Mouse (Mus musculus): ENCODE measurements around the gene Zfp111. TPM values are rescaled to one million over a fixed set of nuclear protein-coding genes. Genes with fewer than 3 reads are reported as not detected.

The Zfp111 gene
- polyA plus RNA-seq (2014; fragmentation: Nextera tagmentation; extraction: Ambion mirVana), result 12.2 and 13.8 TPM in 2 replicates

DNA sequence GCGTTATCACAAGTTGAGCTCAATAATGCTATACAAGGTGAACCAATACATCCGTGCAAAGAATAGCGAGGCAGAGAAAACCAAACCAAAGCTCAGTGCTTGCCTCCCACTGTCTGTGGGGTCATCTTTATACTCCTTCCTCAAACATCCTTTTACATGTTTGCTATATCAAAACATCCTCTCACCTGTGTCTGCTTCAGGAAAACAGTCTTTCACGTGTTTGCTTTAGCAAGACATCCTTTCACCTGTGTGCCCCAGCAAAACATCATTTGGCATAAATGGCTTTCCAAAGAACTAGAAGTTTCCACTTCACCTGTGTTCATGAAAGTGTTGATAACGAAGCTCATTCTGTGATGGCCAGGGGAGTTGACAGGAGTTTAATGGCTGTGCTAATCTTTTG lies at the start of gene Zfp111:
Zfp111 (minus strand) TSS at position 101 of the 400 bp plus-strand sequence.
- H3K9ac ChIP-seq (replicated peaks; ENCODE audit: low read length), result no peak within 1 kb of the TSS
- no peaks in the 10 kb centered on the region for H3K4me1 ChIP-seq (ENCODE audit: control insufficient read depth, insufficient read depth, low read length)
- H3K4me3 ChIP-seq (ENCODE audit: low read depth, low read length), result no peak within 1 kb of the TSS
- H3K27me3 ChIP-seq (ENCODE audit: control insufficient read depth, insufficient read depth, low read length), result no peaks in the 10 kb centered on the region
- H3K27ac ChIP-seq (replicated peaks; ENCODE audit: low read depth, low read length), result no peak within 1 kb of the TSS
- 81% methylated on average over 5 of the region's 5 CpGs for WGBS
- no peaks in the 10 kb centered on the region for H3K36me3 ChIP-seq (replicated peaks; ENCODE audit: control insufficient read depth, insufficient read depth, low read depth, low read length)
- no peak for ATAC-seq (replicated peaks; ENCODE audit: insufficient number of reproducible peaks, low FRiP score, low TSS enrichment, low read depth)
- DNase-seq (ENCODE audit: low spot score), result no peak
- H3K4me2 ChIP-seq (ENCODE audit: low read depth, low read length), result no peak within 1 kb of the TSS
- no peaks in the 10 kb centered on the region for H3K9me3 ChIP-seq (replicated peaks; ENCODE audit: control insufficient read depth, low read length)

GRCm38 (mm10) chr7:24260000-24260312 lies 48.7 kb upstream of the Zfp111 start:
- Histone ChIP-seq H3K4me3 (ENCODE audit: low read depth, low read length) (no peak overlapping the region), H3K36me3 (replicated peaks; ENCODE audit: control insufficient read depth, insufficient read depth, low read depth, low read length) (no peaks in the 10 kb centered on the region), H3K27ac (replicated peaks; ENCODE audit: low read depth, low read length) (no peak overlapping the region), H3K27me3 (ENCODE audit: control insufficient read depth, insufficient read depth, low read length) (no peaks in the 10 kb centered on the region), H3K9ac (replicated peaks; ENCODE audit: low read length) (no peak overlapping the region), H3K4me1 (ENCODE audit: control insufficient read depth, insufficient read depth, low read length) (no peaks in the 10 kb centered on the region), H3K9me3 (replicated peaks; ENCODE audit: control insufficient read depth, low read length) (no peaks in the 10 kb centered on the region), H3K4me2 (ENCODE audit: low read depth, low read length) (no peak overlapping the region)
- DNase-seq (ENCODE audit: low spot score) (no peak), ATAC-seq (replicated peaks; ENCODE audit: insufficient number of reproducible peaks, low FRiP score, low TSS enrichment, low read depth) (no peak)
- WGBS, result 87% methylated on average over 4 of the region's 4 CpGs

- H3K4me3 ChIP-seq (ENCODE audit: low read depth, low read length), result no peak overlapping the region
- WGBS, result 90% methylated on average over 13 of the region's 13 CpGs
- no peaks in the 10 kb centered on the region for H3K36me3 ChIP-seq (replicated peaks; ENCODE audit: control insufficient read depth, insufficient read depth, low read depth, low read length)
- no peak overlapping the region for H3K27ac ChIP-seq (replicated peaks; ENCODE audit: low read depth, low read length)
- no peak overlapping the region for H3K9ac ChIP-seq (replicated peaks; ENCODE audit: low read length)
- no peaks in the 10 kb centered on the region for H3K4me1 ChIP-seq (ENCODE audit: control insufficient read depth, insufficient read depth, low read length)
- ATAC-seq (replicated peaks; ENCODE audit: insufficient number of reproducible peaks, low FRiP score, low TSS enrichment, low read depth) (no peak), DNase-seq (ENCODE audit: low spot score) (no peak)
- no peak overlapping the region for H3K4me2 ChIP-seq (ENCODE audit: low read depth, low read length)
- no peaks in the 10 kb centered on the region for H3K27me3 ChIP-seq (ENCODE audit: control insufficient read depth, insufficient read depth, low read length)
- no peaks in the 10 kb centered on the region for H3K9me3 ChIP-seq (replicated peaks; ENCODE audit: control insufficient read depth, low read length)
Measured at GRCm38 (mm10) chr7:24259306-24259999, 48.2 kb upstream of the Zfp111 start.

GRCm38 (mm10) chr7:24254633-24255474 lies 43.6 kb upstream of the Zfp111 start, which contains the start of gene Zfp108:
Gene Zfp108, plus strand, starts transcription at chr7:24254794.
- Histone ChIP-seq H3K4me1 (ENCODE audit: control insufficient read depth, insufficient read depth, low read length) (no peaks in the 10 kb centered on the region), H3K9me3 (replicated peaks; ENCODE audit: control insufficient read depth, low read length) (no peaks in the 10 kb centered on the region), H3K9ac (replicated peaks; ENCODE audit: low read length) (peak within 1 kb of the TSS; percentile 61), H3K27me3 (ENCODE audit: control insufficient read depth, insufficient read depth, low read length) (no peaks in the 10 kb centered on the region), H3K36me3 (replicated peaks; ENCODE audit: control insufficient read depth, insufficient read depth, low read depth, low read length) (no peaks in the 10 kb centered on the region), H3K4me2 (ENCODE audit: low read depth, low read length) (peak within 1 kb of the TSS; percentile 57), H3K27ac (replicated peaks; ENCODE audit: low read depth, low read length) (no peak within 1 kb of the TSS), H3K4me3 (ENCODE audit: low read depth, low read length) (peak within 1 kb of the TSS; percentile 41)
- peak; percentile 96 for DNase-seq (ENCODE audit: low spot score)
- ATAC-seq (replicated peaks; ENCODE audit: insufficient number of reproducible peaks, low FRiP score, low TSS enrichment, low read depth), result peak; percentile 87; the same call in 1 of the 2 replicates
- WGBS, result 20% methylated on average over 21 of the region's 21 CpGs

GRCm38 (mm10) chr7:24253779-24254615 lies 42.8 kb upstream of the Zfp111 start:
- no peak overlapping the region for H3K4me3 ChIP-seq (ENCODE audit: low read depth, low read length)
- no peaks in the 10 kb centered on the region for H3K36me3 ChIP-seq (replicated peaks; ENCODE audit: control insufficient read depth, insufficient read depth, low read depth, low read length)
- no peaks in the 10 kb centered on the region for H3K27me3 ChIP-seq (ENCODE audit: control insufficient read depth, insufficient read depth, low read length)
- no peaks in the 10 kb centered on the region for H3K9me3 ChIP-seq (replicated peaks; ENCODE audit: control insufficient read depth, low read length)
- H3K27ac ChIP-seq (replicated peaks; ENCODE audit: low read depth, low read length), result no peak overlapping the region
- ATAC-seq (replicated peaks; ENCODE audit: insufficient number of reproducible peaks, low FRiP score, low TSS enrichment, low read depth), result peak; percentile 57; the same call in 1 of the 2 replicates
- H3K4me2 ChIP-seq (ENCODE audit: low read depth, low read length), result peak overlapping the region; percentile 13; the same call in 1 of the 2 replicates
- DNase-seq (ENCODE audit: low spot score), result no peak
- H3K4me1 ChIP-seq (ENCODE audit: control insufficient read depth, insufficient read depth, low read length), result no peaks in the 10 kb centered on the region
- H3K9ac ChIP-seq (replicated peaks; ENCODE audit: low read length), result no peak overlapping the region; the same call in none of the 2 replicates
- WGBS, result 63% methylated on average over 9 of the region's 9 CpGs

- ATAC-seq (replicated peaks; ENCODE audit: insufficient number of reproducible peaks, low FRiP score, low TSS enrichment, low read depth), result peak; percentile 87
- H3K9ac ChIP-seq (replicated peaks; ENCODE audit: low read length), result peak within 1 kb of the TSS; percentile 77
- WGBS, result 6% methylated on average over 28 of the region's 28 CpGs
- no peaks in the 10 kb centered on the region for H3K27me3 ChIP-seq (ENCODE audit: control insufficient read depth, insufficient read depth, low read length)
- peak; percentile 85 for DNase-seq (ENCODE audit: low spot score)
- peak within 1 kb of the TSS; percentile 50 for H3K4me2 ChIP-seq (ENCODE audit: low read depth, low read length)
- H3K4me1 ChIP-seq (ENCODE audit: control insufficient read depth, insufficient read depth, low read length), result no peaks in the 10 kb centered on the region
- no peaks in the 10 kb centered on the region; the same call in 1 of the 2 replicates for H3K36me3 ChIP-seq (replicated peaks; ENCODE audit: control insufficient read depth, insufficient read depth, low read depth, low read length)
- no peak within 1 kb of the TSS for H3K27ac ChIP-seq (replicated peaks; ENCODE audit: low read depth, low read length)
- no peaks in the 10 kb centered on the region for H3K9me3 ChIP-seq (replicated peaks; ENCODE audit: control insufficient read depth, low read length)
- H3K4me3 ChIP-seq (ENCODE audit: low read depth, low read length), result peak within 1 kb of the TSS; percentile 72
Measured at GRCm38 (mm10) chr7:24237040-24237791, 26.0 kb upstream of the Zfp111 start, which contains the start of gene Zfp109. Gene Zfp109, minus strand, starts transcription at chr7:24237560.

DNA sequence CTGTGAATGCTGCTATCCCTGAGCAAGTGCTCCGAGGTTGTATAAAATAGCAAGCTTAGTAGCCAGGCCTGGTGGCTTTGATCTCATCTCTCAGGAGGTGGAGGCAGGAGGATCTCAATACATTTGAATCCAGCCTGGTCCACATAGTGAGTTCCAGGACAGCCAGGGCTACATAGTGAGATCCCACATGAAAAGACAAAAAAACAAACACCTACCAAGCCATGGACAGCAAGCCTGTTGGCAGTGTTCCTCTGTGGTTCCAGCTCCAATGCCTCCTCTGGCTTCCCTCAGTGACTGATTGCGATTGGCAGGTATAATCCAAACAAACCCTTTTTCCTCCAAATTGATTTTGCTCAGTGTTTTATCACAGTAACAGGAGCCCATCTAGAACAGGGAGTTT lies 947 bp downstream of the Zfp111 start:
- H3K27me3 ChIP-seq (ENCODE audit: control insufficient read depth, insufficient read depth, low read length), result no peaks in the 10 kb centered on the region

More for the DNA sequence above, 947 bp downstream of the Zfp111 start:
- Histone ChIP-seq H3K9me3 (replicated peaks; ENCODE audit: control insufficient read depth, low read length) (no peaks in the 10 kb centered on the region), H3K4me2 (ENCODE audit: low read depth, low read length) (no peak overlapping the region), H3K27ac (replicated peaks; ENCODE audit: low read depth, low read length) (no peak overlapping the region), H3K9ac (replicated peaks; ENCODE audit: low read length) (no peak overlapping the region), H3K4me3 (ENCODE audit: low read depth, low read length) (no peak overlapping the region), H3K36me3 (replicated peaks; ENCODE audit: control insufficient read depth, insufficient read depth, low read depth, low read length) (no peaks in the 10 kb centered on the region; the same call in 1 of the 2 replicates), H3K4me1 (ENCODE audit: control insufficient read depth, insufficient read depth, low read length) (no peaks in the 10 kb centered on the region)
- DNase-seq (ENCODE audit: low spot score) (no peak), ATAC-seq (replicated peaks; ENCODE audit: insufficient number of reproducible peaks, low FRiP score, low TSS enrichment, low read depth) (no peak)
- 78% methylated on average over 2 of the region's 2 CpGs for WGBS

Measured in embryonic facial prominence, embryonic 11.5 days (tissue).